Mouse (Mus musculus) adrenal gland, postnatal 10 days (tissue): ENCODE results near the gene Plekha3. TPM values are rescaled to one million over a fixed set of nuclear protein-coding genes. Genes with fewer than 3 reads are reported as not detected.
A peak's percentile ranks its signal among the peaks of the same experiment; 100 is the strongest.

ENCODE experiments used
- DNase-seq: peaks from one replicate; pipeline ENCODE4 v3.0.0; 2021; ENCODE audit warnings: mixed read lengths
- total RNA-seq, 2 experiments: library from RNA; stranded (reverse); gene quantifications; 2 replicates each; pipeline ENCODE4 v1.2.3; 2021

The Plekha3 gene
- total RNA-seq, 2 experiments from 2014 or later, result 28.5 to 31.9 TPM

- no peak for DNase-seq
Measured at GRCm38 (mm10) chr2:76676401-76677226, 1.5 kb downstream of the Plekha3 start.

- DNase-seq, result no peak
Measured at GRCm38 (mm10) chr2:76682301-76682700, 7.2 kb downstream of the Plekha3 start.

DNA sequence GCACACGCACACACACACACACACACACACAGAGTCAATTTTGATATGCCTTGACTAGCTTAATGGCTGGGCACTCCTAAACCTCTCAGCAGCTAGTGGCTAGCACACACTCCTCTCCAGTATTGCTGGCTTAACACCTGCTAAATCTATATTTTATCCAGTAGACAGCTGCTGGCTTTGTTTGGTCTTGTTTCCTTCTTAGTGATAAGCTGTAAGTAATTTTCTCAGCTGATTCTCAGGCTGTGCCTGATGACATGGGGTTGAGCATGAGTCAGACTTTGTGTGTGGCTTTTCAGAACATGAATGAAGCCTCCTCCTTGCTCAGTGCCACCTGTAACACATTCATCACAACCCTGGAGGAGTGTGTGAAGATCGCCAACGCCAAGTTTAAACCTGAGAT is 11.9 kb downstream of the Plekha3 start:
- no peak for DNase-seq

- no peak for DNase-seq
Measured at GRCm38 (mm10) chr2:76687608-76688007, 12.5 kb downstream of the Plekha3 start.

GRCm38 (mm10) chr2:76688162-76688561 is 13.1 kb downstream of the Plekha3 start:
- no peak for DNase-seq

- DNase-seq, result peak; percentile 61
Measured at GRCm38 (mm10) chr2:76690436-76691204, 15.5 kb downstream of the Plekha3 start.

GRCm38 (mm10) chr2:76693765-76694164 is 18.7 kb downstream of the Plekha3 start:
- no peak for DNase-seq

DNA sequence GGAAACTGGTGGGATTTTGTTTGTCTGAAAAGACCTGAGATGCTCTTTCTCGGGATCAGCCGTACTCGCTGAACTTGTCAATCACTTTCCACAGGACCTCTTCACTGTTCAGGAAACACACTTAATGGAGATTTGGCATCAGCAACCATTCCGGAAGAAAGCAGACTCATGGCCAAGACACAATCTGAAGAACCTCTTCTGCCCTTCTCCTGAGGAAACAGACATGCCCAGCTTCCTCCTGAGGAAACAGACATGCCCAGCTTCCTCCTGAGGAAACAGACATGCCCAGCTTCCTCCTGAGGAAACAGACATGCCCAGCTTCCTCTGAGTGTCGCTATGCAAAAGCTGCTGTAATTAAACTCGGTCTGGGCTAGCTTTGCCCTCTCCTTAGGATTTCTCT is 20.2 kb downstream of the Plekha3 start:
- no peak for DNase-seq

DNA sequence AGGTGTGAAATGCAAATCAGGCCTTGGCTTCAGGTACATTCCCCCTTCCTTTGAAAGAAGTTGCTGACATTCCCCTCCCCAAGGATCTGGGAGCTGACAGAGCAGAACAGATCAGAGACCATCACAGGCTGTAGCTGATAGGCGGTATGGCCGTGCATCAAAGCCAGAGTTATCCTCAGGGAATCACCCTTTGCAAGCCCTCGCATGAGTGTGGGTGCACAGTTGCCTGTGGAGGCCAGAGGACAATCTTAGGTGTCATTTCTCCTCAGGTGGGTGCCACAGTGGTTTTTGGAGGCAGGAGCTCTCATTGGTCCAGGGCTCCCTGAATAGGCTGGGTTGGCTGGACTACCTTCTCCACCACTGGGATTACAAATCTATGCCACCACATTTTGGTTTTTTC is 27.1 kb downstream of the Plekha3 start:
- no peak for DNase-seq

GRCm38 (mm10) chr2:76702751-76703150 is 27.7 kb downstream of the Plekha3 start:
- no peak for DNase-seq

- no peak for DNase-seq
Measured at GRCm38 (mm10) chr2:76705655-76706054, 30.6 kb downstream of the Plekha3 start.

DNA sequence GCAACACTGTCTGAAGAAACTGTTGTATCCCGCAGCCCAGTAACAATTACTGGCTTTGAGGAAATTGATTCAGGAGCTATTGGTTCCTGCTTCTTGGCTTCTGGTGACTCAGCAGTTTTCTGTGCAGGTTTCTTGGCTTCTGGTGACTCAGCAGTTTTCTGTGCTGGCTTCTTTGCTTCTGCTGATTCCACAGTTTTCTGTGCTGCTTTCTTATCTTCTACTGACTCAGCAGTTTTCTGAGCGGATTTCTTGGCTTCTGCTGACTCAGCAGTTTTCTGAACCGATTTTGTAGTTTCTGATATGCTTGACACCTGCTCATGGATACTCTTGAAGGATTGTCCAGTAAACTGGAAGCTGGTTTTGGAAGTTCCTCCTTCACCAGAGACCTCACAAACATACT is 33.4 kb downstream of the Plekha3 start:
- no peak for DNase-seq

DNA sequence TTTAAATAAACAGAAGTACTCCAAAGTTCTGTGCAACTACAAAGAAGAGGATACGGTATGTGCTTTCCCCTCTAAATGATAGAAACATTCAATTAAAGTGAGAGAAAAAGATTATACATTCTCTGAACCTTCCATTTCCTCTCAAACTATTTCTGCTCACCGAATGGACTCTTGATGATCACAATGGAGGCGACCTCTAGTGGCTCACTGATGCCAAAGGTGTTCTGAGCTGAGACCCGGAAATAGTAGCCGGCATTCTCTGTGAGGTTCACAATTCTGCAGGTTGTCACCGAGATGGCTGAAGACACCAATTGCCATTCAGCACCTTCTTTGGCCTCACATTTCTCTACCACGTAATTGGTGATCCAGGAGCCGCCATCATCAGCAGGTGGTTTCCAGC is 39.9 kb downstream of the Plekha3 start:
- peak; percentile 6 for DNase-seq

DNA sequence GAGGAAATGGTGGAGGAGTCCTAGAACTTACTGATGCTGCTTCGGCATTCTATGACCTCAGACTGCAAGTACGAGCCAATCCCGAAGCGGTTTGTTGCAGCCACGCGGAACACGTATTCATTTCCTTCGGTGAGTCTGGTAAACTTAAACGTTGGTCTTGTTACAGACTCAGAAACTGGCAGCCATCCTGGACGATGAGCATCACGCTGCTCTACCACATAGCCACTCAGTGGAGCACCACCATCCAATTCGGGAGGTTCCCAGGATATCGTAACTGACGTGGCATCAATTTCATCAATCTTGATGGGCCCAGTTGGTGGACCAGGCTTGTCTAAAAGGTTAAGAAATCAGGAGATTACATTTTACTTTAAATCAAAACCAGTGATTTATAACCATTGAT is 44.6 kb downstream of the Plekha3 start:
- no peak for DNase-seq

Other genes starting within 250 kb of the Plekha3 start
- 10 to 100 TPM; 26.3 to 30.8 TPM for gene Prkra, start 27.3 kb upstream of the Plekha3 start, total RNA-seq
- gene Pjvk, start 26.8 kb upstream of the Plekha3 start, total RNA-seq, result 1 to 10 TPM in 1 of 2 experiments, under 1 TPM in 1; 0.51 to 1.2 TPM
- gene Fkbp7, start 2.2 kb upstream of the Plekha3 start, total RNA-seq, result 10 to 100 TPM; 32.8 to 33.5 TPM